Mouse (Mus musculus) spleen, adult 2 months (tissue): ENCODE results near the gene Gm21983.

Source experiments
- CTCF ChIP-seq: fragments of 200-500 bp; IDR thresholded peaks from 2 replicates; pipeline ENCODE4 v1.5.1; 2011; ENCODE audit warnings: mild to moderate bottlenecking, inconsistent platforms; ENCODE audit not compliant: insufficient read depth, insufficient read length, insufficient replicate concordance; ENCODE audit errors: extremely low read depth
- POLR2A ChIP-seq: fragments of 200-500 bp; IDR thresholded peaks from 2 replicates; pipeline ENCODE4 v1.6.1; 2011; ENCODE audit warnings: low read depth, low read length, inconsistent platforms

DNA sequence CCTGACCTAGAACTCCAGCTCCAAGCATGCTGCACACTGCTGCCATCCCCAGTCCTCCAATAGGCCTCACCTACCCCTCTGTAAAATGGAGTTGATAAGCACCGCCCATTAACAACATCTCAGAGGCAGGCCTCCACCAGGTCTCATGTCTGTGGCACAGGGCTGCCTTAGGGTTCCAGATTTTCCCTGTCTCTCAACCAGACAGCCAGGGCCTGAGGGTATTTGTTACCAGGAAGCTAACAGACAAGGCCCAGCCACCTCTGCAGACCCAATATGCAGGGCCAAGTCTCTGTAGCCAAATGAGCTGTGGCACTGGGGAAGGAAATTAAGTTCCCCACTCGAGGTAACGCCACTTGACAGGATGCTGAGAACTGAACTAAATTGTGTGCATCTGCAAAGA lies 20.0 kb downstream of the Gm21983 start:
- no peak for TF ChIP-seq POLR2A
- TF ChIP-seq CTCF: no peak
